Mouse (Mus musculus) ovary, postnatal 36 days (tissue): ENCODE measurements around the gene Aak1.
"Not testable (repeated sequence)": the region's sequence is repeated elsewhere in the genome, so short reads cannot be mapped to it uniquely, and the experiment has no call there.

Experiments used
- DNase-seq: peaks from one replicate; pipeline ENCODE4 v3.0.0; 2022; ENCODE audit warnings: low spot score, mixed read lengths

Aak1 gene

DNA sequence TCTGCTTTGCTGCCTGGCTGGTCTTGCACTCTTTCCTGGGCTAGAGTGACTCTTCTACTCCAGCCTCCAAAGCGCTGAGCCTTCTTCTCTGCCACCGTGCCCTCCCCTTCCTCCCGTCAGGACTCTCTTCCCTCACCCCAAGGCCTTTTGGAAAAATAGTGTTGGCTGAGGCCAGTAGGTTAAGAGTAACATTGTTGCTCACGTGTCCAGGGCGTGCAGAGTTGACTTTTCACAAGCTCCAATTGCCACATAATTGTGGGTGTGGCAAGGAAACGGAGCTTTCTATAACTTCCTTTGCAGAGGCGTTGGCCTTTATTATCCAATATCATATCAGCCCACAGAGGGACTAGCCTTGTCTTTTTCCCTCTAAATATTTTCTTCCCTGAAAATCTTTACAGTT is 177.7 kb downstream of the Aak1 start:
- DNase-seq, result no peak

DNA sequence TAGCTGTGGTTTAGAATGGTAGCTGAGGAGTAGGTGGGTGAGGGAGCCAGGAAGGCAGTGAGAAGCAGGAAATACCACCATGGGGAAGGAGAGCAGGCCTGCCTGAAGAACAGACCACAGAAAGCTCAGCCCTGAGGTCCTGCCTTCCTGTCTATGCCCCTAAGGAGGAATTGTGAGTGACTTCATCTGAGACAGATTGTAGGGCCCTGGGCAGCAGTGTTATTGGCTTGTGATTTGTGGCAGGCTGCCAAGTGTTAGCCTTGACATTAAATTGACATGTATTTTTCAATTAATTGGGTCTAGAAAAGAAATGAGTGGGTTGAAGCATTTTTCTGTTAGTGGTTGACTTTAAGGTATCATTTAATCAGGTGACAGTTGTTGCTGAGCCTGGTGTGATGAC is 179.6 kb downstream of the Aak1 start:
- DNase-seq, result no peak

DNA sequence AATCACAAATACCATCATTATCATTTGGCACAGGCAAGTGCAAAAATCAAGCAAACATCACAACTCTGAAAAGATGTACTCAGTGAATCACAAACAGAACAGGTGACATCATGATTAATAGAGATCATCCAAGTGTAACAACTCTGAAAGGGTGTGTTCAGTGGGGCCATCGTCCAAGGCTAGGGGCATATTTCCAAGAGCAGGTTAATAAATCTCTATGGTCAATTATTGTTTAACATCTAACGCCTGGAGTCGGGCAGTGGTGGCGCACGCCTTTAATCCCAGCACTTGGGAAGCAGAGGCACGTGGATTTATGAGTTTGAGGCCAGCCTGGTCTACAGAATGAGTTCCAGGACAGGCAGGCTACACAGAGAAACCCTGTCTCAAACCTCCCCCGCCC is 182.0 kb downstream of the Aak1 start:
- DNase-seq, result not testable (repeated sequence)

DNA sequence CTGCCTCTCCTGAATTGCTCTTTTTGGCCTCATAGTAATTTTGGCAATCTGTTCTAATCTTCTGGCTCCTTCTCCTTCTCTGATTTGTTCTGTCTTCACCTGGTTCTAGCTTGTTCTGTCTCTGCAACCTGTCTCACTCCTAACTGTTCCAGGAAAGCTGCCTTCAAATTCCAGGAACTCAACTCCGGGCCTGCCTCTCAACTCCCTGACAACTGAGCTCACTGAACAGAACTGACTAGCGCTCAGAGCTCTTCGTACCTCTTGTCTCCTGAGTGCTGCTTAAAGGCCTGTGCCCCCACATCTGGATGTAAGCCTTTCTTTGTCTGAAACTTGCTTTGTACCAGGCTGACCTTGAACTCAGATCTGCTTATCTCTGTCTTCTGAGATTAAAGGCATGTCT is 183.1 kb downstream of the Aak1 start:
- DNase-seq, result no peak

DNA sequence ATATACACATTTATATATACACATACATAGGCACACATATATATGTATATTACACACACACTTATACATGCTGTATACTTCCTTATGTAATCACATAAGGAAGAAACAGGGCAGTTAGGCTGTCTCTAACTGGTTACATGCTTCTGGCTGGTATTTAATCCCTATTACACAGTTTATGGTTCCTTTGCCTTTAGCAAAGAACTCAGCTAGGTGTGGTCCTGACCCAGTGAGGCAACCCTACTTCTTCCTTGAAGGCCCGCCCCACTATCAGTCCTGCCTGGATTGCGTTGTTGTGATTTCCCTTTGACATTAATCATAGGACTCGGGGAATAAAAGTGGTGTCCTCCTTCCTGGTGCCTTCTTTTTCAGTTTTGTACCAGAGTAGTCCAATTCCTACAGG is 185.1 kb downstream of the Aak1 start:
- no peak for DNase-seq

DNA sequence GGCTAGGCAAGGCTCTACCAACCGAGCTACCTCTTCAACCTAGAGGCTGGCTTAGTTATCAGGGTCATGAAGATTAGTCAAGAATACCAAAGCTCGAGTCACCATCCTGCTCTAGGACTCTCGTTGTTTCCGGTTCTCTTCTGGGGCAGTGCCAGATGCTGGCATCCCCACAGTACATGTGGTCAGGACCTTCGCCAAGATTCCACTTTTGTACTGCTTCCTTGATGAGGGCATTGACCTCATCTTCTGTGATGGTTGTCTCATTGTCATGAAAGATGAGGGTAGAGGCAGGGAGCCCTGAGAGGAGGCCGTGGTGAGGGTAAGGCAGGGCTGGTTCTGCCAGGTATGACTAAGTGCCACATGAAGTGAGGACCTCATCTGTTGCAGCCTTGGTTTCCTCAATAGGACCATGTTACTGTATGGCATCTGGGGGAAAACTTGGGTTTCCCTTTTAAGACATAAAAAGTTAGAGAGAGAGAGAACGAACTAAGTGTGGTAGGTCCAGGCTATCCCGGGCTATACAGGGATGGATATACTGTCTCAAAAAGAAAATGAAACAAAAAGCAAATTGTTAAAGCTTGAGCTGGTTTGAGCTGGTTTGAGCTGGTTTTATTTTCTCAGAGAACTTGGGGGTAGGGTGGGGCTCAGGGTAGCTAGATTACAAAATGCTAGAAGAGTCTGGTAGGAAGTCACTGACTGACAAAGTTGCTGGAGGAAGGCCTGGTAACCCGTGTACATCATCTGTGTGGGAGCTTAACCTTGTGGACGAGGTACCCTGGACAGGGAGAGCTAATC is 188.7 kb downstream of the Aak1 start:
- no peak for DNase-seq

DNA sequence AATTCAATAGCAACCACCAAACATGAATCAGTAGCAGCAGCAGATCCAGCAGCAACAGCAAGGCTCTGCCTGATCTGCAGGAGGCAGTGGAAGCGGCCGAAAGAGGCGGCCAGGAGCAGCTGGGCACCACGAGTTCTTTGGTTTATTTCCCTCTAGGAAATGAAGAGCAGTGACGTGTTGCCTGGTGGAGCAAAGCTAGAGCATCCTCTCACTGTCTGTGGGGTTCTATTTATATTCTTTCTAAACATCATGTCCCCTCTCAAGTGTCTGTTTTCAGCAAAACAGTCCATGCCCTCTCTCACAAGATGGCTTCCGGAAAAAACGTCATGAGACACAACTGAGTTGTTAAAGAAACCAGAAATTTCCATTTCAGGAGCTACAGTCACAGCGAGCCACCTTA is 189.8 kb downstream of the Aak1 start:
- DNase-seq, result no peak

DNA sequence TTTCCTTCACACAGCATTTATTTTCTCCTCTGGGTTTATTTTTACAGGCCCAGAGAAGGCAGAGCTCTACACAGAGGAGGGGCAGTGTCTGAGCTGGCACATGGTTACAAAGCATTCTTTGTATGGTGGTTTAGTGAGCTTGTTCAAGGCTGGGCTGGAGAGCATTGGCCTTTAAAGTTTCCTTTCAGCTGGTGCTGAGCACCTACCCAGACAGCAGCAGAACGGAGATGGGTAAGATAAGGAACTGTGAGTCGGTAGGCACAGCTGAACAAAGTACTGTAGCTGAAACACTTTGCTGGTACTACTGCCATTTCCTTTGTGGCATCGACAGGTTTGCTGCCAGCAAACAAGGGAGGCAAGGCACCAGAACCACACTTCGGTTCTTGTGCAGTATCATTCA is 191.7 kb downstream of the Aak1 start:
- DNase-seq, result no peak

DNA sequence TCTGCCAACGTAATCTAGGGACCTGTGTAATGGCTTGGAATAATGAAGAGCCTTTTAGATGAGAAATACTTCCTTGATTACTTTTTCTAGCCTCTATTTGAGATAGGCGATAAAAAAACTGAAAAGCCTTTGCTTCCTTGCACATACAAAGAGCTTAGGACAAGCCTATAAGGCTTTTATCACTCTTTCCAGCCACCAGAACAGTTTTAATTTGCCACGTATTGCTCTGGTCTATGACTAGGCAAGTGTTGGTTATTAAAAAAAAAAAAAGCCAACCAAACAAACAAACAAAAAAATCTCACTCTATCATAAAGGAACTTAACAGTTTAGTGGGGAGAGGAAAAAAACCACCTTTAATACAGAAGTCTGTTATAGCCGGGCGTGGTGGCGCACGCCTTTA is 192.1 kb downstream of the Aak1 start:
- DNase-seq, result no peak

DNA sequence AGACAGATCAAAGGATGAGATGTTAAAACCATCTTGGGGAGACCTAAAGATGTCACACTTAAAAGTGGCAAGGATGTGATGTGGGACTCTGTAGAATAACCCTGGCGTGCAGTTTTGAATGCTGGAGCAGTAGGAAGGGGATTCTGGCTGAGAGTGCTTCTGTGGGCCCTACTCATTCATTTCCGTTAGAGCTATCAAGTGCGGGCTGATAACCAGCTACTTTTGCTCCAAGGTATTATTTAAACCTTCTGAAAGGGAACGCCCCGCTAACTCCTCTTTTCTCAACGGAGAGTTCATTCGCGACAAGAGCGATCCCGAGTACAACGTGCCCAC is 192.7 kb downstream of the Aak1 start:
- no peak for DNase-seq

DNA sequence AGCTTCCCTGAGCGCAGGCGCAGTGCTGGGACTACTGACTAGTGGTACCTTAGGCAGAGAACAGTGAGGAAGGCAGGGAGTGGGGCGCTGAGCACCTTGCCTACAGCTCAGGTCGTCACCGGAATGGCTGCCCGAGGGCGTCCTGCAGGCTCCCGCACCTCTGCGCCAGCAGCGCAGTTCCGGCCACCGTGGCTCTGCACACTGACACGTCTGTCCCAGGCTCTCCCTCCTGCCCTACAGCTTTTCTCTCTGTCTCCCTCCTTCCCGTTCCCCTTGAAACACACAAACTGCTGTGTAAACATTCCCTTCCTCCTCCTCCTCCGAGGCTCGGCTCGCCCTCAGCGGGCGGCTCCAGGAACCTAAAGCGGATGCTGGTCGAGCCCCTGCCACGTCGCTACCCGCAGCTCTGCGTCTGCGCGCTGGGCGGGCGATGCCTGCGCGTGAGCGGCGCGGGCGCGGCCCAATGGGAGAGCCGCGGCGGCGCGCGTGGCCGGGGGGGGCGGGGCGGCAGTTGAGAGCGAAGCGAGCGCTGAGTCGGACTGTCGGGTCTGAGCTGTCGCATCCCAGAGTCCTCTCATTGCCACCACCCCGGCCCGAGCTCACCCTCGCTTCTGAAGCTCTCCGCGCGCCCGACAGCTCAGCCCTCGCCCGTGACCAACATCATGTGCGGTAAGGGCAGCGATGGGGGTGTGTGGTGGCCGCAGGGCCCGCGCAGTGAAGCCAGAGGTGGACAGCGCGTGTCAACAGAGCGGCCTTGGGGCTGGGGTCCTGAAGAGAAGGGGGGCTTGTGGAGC is 193.2 kb downstream of the Aak1 start, which contains the start of gene Gfpt1:
Gene Gfpt1, plus strand, starts transcription at position 510 of the 794 bp plus-strand sequence.
- DNase-seq, result peak; percentile 97

DNA sequence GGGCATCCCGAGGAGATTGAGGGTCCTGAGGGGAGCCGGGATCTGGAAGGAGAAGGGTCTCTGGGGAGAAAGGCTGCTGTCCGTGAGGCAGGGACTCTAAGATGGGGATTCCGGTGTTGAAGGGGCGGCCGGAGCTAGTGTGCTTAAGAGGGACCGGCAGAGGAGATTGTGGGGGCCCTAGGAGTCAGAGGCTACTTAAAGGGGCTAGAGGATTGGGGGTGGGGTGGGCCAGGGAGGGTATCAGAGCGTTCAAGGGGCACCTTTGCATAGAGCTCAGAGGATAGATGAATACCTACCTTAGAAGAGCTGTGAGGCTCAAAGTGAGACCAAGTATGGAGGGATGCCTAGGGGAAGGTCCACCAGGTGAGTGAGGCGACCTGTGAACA is 193.8 kb downstream of the Aak1 start:
- no peak for DNase-seq

DNA sequence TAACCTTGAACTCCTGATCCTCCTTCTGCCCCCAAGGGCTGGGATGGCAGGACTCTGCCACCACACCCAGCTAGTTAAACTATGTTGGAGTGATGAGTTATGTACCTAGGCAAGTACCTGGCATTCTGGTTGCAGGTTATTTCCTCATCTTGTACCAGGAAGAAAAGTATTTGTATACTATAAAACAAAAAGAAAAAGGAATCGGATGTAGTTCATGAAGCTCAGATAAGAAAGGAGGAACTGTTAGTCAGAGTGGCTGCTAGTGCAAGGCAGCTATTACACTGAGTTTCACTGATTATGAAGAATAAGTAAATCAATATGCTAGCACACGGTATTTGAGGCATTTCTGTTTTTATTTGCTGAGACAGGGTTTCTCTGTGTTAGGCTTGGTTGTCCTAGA is 195.6 kb downstream of the Aak1 start:
- DNase-seq, result no peak

DNA sequence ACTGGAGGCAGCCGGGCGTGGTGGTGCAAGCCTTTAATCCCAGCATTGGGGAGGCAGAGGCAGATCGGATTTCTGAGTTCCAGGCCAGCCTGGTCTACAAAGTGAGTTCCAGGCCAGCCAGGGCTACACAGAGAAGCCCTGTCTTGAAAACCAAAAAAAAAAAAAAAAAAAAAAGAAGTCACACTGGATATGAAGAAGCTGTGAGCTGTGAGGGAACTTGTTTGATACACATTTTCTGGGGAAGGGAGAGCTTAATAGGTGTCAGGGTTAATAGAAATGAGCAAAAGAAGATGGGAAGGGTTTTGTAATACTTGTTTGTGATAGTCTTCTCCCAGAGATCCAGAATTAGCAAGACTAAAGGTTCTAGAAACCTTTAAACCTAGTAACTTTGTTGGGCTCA is 196.2 kb downstream of the Aak1 start:
- DNase-seq, result no peak

DNA sequence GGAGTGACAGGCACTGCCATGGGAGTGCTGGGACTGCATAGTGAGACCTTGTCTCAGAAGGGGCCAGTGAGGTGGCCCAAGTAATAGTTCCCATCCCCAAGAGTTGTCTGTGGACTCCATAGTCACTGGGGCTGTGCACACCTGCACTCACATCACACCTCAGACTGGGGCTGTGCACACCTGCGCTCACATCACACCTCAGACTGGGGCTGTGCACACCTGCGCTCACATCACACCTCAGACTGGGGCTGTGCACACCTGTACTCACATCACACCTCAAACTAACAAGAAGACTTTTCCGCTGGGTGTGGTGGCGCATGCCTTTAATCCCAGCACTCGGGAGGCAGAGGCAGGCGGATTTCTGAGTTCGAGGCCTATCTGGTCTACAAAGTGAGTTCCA is 199.4 kb downstream of the Aak1 start:
- DNase-seq, result not testable (repeated sequence)

DNA sequence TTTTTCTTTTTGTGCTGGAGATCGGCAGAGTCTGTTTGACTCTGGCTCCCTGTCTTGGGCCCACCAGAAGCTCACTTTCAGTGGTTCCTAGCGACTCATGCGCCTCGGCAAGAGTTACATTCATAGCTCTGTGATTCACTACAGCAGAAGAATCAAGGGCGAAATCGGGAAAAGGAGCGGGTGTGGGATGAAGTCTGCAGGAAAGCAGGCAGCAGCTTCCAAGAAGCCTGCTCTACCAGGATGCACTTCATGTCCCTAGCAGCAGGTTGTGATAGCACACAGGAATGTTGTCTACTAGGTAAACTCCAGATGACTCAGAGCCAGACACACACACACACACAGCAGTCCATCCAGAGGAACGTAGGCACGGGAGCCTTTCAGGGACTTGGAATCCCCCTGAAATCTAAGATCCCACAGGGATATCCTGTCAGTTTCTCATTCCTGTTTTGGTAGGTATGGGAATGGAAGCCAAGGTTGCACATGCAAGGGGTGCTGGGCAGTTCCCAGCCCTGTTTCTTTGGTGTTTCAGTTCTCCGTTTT is 202.6 kb downstream of the Aak1 start:
- no peak for DNase-seq
